Mouse (Mus musculus) embryo, embryonic 10 days (tissue): Measurements from ENCODE around the gene Strada.
"Not testable (repeated sequence)": the region's sequence is repeated elsewhere in the genome, so short reads cannot be mapped to it uniquely, and the experiment has no call there.

ENCODE experiments used
- DNase-seq: peaks from one replicate; pipeline ENCODE4 v3.0.0-alpha.2; 2015; ENCODE audit warnings: low spot score

Gene Strada

GRCm38 (mm10) chr11:106202123-106202465 is at the start of gene Strada:
Gene Strada, minus strand, starts transcription at chr11:106202168.
- DNase-seq: no peak

DNA sequence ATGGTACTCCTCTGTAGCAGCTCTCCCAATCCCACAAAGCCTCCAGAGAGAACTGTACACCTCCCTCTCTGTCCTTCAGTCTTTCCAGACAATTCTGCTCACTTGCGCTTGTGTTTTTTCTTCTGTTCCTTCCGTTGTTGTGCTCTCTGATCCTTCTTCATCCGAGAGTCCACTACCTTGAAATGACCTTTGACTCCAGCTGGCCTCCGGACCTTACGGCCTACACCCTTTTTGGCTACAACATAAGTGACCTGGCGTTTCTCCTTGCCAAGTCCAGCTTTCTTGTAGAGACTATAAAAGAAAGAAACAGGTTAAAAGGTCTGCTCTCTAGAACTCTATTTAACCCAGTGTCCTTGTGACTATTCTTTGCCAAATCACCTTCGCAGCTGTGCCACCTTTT is 47.4 kb upstream of the Strada start:
- no peak for DNase-seq

DNA sequence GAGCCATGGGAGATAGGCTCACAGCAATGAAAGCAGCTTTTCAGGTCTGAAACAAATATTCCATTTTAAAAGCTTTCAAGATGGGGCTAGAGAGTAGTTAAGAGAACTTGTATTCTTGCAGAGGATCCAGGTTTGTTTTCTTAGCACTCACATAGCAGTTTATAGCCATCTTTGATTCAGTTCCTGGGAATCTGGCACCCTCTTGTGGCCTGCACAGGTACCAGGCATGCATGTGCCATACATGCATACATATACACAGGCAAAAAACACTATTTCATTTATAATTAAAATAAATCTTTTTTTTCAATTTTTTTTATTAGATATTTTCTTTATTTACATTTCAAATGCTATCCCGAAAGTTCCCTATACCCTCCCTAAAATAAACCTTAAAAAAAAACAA is 44.9 kb upstream of the Strada start:
- DNase-seq: no peak

GRCm38 (mm10) chr11:106233978-106234377 is 32.0 kb upstream of the Strada start:
- not testable (repeated sequence) for DNase-seq

DNA sequence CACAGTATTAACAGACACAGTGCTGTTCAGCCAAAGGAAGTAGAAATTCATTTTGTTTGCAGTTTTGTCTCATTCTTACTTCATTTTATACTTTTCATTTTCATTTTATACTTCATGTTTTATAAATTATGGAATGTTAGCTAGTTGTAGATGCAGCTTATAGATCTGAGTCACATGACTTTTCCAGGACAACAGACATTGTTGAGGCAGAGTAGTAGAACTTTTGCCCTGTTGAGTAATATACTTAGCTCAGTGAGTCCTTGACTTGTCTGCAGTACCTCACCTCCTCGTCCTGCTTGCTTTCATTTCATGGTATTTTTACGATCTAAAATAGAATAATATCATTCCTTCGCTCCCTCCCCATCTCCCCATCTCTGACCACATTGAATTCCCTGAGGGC is 18.6 kb upstream of the Strada start:
- no peak for DNase-seq

GRCm38 (mm10) chr11:106216730-106217490 is 14.9 kb upstream of the Strada start, which contains the start of gene Ddx42:
Gene Ddx42, plus strand, starts transcription at chr11:106216926.
- DNase-seq: peak; percentile 96

GRCm38 (mm10) chr11:106215927-106216729 is 14.2 kb upstream of the Strada start, which contains the start of gene Ccdc47:
Gene Ccdc47, minus strand, starts transcription at chr11:106216344.
- peak; percentile 98 for DNase-seq

- DNase-seq: no peak
These were observed 13.5 kb upstream of the Strada start for GRCm38 (mm10) chr11:106215450-106215859.

- no peak for DNase-seq
These were observed 12.9 kb upstream of the Strada start for GRCm38 (mm10) chr11:106214856-106215255.

GRCm38 (mm10) chr11:106212771-106213170 is 10.8 kb upstream of the Strada start:
- DNase-seq: no peak

GRCm38 (mm10) chr11:106201337-106202122 is 438 bp downstream of the Strada start:
- DNase-seq: no peak

- DNase-seq: no peak
These were observed 1.2 kb downstream of the Strada start for GRCm38 (mm10) chr11:106200756-106201155.

DNA sequence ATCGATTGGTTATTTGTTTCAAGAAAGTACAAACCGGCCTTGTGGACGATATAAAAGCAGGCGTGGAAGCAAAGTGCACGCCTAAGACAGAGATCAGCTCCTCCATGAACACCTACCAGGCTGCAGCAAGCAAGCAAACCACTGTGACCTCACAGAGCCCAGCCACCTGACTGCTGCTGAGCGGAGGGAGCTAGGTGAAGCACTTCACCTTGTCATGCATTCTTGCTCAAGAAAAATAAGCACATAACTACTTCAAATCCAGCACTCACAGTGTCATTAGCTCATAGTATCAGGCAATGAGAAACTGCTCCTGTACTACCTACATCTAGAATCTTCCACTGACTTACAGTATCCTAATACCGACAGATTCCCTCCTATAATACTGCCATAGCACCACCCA is 2.0 kb downstream of the Strada start:
- not testable (repeated sequence) for DNase-seq

GRCm38 (mm10) chr11:106198277-106198676 is 3.7 kb downstream of the Strada start:
- no peak for DNase-seq

GRCm38 (mm10) chr11:106195341-106195740 is 6.6 kb downstream of the Strada start:
- no peak for DNase-seq

DNA sequence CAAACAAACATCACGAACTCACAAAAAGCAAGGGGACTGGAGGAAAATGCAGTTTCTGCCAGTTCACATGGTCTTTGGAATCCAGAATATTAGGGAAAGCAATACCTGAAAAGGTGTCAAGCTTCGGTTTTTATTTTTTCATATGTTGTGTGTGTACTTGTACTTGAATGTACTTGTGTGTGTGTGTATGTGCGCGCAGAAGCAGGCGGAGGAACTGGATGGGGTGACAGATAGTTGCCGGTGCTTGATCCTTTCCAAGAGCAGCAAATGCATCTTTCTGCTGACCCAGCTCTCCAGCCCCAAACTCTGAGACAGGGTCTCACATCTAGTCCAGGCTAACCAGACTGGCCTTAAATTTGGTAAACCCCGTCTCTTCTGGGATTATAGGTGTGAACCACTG is 7.1 kb downstream of the Strada start:
- DNase-seq: no peak

GRCm38 (mm10) chr11:106194155-106194541 is 7.8 kb downstream of the Strada start:
- DNase-seq: no peak

DNA sequence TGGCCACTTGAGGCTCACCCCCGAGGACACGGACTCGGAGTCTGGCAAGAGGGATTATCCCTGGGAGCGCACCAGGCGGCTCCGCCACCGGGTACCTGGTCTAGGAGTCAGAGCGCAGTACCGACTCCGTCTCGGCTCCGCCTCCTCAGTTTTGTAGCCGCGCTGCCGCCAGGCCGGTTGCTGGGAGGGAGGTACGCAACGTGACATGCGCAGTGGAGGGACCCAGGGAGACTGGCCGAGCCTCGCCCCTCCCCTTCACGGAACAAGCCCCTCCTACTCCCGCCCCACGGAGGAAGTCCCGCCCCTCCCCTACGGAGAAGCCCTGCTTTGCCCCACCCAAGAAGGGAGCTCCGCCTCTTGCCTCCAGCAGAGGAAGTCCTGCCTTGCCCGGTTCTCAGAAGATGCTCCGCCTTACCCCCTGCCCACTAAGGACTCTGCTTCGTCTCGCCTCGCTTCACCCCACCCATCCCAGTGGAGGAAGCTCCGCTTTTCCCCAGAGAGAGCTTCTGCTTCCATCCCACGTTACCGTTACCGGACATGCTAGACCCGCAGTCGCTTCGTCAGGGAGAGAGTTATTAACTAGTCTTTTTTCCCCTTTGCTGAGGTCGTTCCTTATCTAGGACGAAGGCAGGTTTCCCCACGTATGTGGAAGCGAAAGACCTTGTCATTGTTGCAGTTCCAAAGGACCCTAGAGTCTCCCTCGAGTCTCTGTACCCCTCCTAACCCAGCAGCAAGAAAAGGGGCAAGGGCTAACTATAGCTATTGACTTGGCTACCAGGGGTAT is 8.4 kb downstream of the Strada start:
- DNase-seq: peak; percentile 97

DNA sequence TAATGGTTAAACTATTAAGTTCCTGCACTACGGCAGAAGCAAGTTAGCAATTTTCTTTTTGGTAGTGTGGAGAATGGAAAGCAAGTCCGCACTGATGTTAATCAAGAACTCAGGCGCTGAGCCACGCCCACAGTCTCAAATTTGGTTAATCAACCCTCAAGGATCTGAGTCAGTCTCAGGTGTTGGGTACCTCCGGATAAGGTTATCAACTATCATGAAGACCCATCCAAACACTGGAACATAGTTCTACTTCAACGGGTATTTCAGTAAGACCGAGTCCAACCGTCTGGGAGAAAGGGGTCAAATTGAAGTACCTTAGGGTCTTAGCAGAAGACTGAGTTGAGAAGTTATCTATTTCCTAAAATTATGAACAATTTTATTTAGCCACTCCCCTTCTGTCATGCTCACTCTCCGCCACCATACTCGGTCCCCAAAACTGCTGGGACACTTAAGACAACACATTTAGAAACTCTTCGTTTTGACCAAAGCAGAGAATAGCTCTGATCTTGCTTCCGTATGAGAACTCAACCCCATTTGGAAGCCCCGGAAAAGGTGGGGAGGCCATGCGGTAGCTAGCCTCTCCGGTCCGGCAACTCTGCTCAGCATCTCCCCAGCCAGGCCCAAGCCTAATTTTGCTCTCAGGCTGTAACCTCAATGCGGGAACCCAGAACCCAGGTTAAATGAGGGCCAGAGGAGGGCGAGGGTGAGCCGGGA is 9.2 kb downstream of the Strada start:
- no peak for DNase-seq

GRCm38 (mm10) chr11:106192241-106192640 is 9.7 kb downstream of the Strada start:
- DNase-seq: no peak

GRCm38 (mm10) chr11:106191716-106192115 is 10.3 kb downstream of the Strada start:
- no peak for DNase-seq
